Mouse (Mus musculus) liver, embryonic 14.5 days (tissue): ENCODE data around the gene Adcy3.

Source experiments
- CTCF ChIP-seq: IDR thresholded peaks from 2 replicates; pipeline ENCODE4 v1.5.1; 2016; ENCODE audit warnings: antibody characterized with exemption, low read depth, control low read depth
- EP300 ChIP-seq: IDR thresholded peaks from 2 replicates; pipeline ENCODE4 v1.6.1; 2016; ENCODE audit warnings: antibody characterized with exemption, low read depth

DNA sequence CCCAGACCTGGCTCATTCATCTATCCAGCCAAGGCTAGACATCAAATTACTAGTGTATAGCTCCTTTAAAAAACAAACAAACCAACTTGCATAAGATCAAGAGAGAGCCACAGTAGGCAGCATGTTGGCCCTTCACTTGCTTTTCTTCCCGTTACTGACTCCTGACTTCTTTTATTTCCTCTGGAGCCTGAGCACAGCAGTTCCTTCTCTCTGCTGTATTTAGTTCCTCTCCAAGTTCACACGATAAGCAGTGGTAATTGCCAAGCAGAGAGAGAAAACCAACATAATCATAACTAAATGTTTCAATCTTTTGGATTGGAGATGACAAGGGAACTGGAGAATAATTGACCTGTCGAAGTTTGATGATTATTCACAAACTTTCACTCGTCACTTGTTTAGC is 99.9 kb downstream of the Adcy3 start:
- no peak for TF ChIP-seq CTCF
- no peak for TF ChIP-seq EP300
